Mouse (Mus musculus) ES-Bruce4 (cell line): ENCODE results near the gene Ak1. TPM values are rescaled to one million over a fixed set of nuclear protein-coding genes. Genes with fewer than 3 reads are reported as not detected.

Source experiments
- H3K27ac ChIP-seq: 2 replicates; pipeline ENCODE4 v1.5.1; 2012; ENCODE audit warnings: low read length, inconsistent platforms; ENCODE audit not compliant: insufficient read depth
- H3K27me3 ChIP-seq: 2 replicates; pipeline ENCODE4 v1.6.1; 2012; ENCODE audit warnings: mild to moderate bottlenecking, low read length, inconsistent platforms; ENCODE audit not compliant: control insufficient read depth, poor library complexity, insufficient read depth, severe bottlenecking
- H3K36me3 ChIP-seq: 2 replicates; pipeline ENCODE4 v1.6.1; 2012; ENCODE audit warnings: inconsistent platforms, mild to moderate bottlenecking, low read length, moderate library complexity; ENCODE audit not compliant: control insufficient read depth, poor library complexity, insufficient read depth, severe bottlenecking
- H3K4me1 ChIP-seq: one replicate; pipeline ENCODE4 v1.8.1; 2011; ENCODE audit warnings: low read length; ENCODE audit not compliant: control insufficient read depth, insufficient read depth
- H3K4me3 ChIP-seq: 2 replicates; pipeline ENCODE4 v1.5.1; 2011; ENCODE audit warnings: low read depth, mild to moderate bottlenecking, low read length
- H3K9ac ChIP-seq: 2 replicates; pipeline ENCODE4 v1.6.1; 2012; ENCODE audit warnings: low read depth, mild to moderate bottlenecking, inconsistent platforms; ENCODE audit not compliant: poor library complexity, severe bottlenecking
- H3K9me3 ChIP-seq: replicated peaks from 2 replicates; pipeline ENCODE4 v1.6.1; 2012; ENCODE audit warnings: mild to moderate bottlenecking, low read length, inconsistent platforms; ENCODE audit not compliant: control insufficient read depth, poor library complexity, insufficient read depth, severe bottlenecking
- CTCF ChIP-seq: IDR thresholded peaks from one replicate; pipeline ENCODE4 v1.8.1; 2011; ENCODE audit warnings: low read depth, low read length
- EP300 ChIP-seq: IDR thresholded peaks from 2 replicates; pipeline ENCODE4 v1.6.1; 2011; ENCODE audit warnings: low read depth, low read length; ENCODE audit not compliant: insufficient read depth
- POLR2A ChIP-seq: IDR thresholded peaks from one replicate; pipeline ENCODE4 v1.8.1; 2011; ENCODE audit warnings: low read length; ENCODE audit not compliant: insufficient read depth
- polyA plus RNA-seq: library from polyadenylated mRNA; stranded (reverse); fragments of >200 nt; gene quantifications from 2 replicates; pipeline ENCODE4 v1.2.4, GENCODE M21; 2011; ENCODE audit warnings: low read depth; ENCODE audit not compliant: missing spikeins, insufficient read depth, insufficient read length

The Ak1 gene
- polyA plus RNA-seq, 1 experiment = 71.8 TPM

DNA sequence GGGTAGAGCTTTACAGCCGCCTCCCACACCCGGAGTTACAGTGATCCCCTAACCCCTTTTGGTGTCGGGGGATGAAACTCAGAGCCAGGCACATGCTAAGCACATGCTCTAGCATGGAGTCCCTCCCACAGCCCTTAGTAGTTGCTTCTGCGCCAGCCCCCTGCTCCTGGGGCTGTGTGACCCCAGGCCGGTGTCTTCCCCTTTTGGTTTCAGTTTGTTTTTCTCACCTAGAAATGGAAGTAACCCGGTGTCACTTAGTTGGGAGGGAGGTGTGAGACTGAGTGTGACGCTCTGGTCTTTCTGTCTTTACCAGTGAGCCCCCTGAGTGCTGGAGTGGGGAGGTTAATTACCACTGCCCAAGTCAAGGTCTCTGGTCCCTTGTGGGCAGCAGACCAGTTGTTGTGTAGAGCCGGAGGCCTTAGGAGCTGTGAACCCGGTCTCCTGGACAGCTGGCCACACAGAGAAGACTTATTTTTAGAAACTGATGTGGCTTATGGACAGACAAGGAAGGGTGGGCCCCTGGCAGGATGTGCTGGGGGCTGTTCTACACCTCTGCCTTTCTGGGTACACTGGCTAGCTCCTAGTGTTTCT is 33.7 kb upstream of the Ak1 start:
- no peaks in the 10 kb centered on the region for H3K27me3 ChIP-seq
- peak overlapping the region; percentile 58 for H3K9ac ChIP-seq
- H3K27ac ChIP-seq = no peak overlapping the region
- peak overlapping the region; percentile 72 for H3K4me3 ChIP-seq
- no peaks in the 10 kb centered on the region for H3K9me3 ChIP-seq
- peaks cover 2% of the 10 kb centered on the region for H3K4me1 ChIP-seq
- H3K36me3 ChIP-seq = no peaks in the 10 kb centered on the region
- TF ChIP-seq POLR2A (no peak), EP300 (no peak), CTCF (no peak)

DNA sequence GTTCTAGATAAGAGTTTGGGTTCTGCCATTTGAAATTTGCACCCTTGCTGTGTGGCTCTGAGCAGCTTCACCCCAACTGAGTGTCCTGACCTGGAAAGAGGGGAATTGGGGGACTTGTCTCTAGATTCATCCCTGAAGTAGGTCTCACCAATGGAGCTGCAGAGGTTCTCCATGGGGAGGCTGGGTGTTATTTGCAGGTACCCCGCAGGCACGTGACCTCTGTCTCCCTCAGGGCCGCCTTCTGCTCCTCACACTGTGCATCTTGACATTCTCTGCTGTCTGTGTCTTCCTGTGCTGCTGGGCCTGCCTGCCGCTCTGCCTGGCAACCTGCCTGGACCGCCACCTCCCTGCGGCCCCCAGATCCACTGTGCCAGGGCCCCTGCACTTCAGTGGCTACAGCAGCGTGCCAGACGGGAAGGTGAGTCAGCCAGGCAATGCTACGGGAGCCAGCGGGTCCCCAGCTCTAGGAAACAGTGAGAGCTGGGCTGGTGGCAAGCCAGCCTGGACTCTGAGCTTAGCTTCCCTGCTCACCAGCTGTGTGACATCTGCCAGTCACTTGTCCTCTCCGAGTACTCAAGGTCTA is 32.3 kb upstream of the Ak1 start:
- no peak for TF ChIP-seq POLR2A
- TF ChIP-seq EP300 = no peak
- no peak for TF ChIP-seq CTCF
- Histone ChIP-seq H3K9ac (no peak overlapping the region), H3K9me3 (no peaks in the 10 kb centered on the region), H3K4me3 (peak overlapping the region; percentile 25; the same call in 1 of the 2 replicates), H3K4me1 (peaks cover 2% of the 10 kb centered on the region), H3K27me3 (no peaks in the 10 kb centered on the region), H3K27ac (no peak overlapping the region), H3K36me3 (no peaks in the 10 kb centered on the region)

DNA sequence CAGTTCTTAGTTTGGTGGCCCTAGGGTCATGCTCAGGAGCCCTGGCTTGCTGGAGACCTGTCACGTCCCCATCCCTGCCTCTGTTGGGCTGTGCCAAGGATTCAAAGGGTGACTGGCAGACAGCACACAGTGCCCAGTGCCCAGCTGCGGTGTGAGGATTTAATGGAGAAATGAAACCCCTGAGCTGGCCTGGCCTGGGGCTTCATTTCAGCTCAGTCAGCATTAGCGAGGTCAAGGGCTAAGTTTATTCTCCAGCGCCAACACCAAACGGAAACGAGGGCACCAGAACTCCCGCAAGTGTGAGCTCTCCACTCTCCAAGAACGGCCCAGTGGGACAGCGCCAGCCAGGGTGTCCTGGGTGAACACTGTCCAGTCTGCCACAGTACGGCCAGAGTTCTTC is 31.3 kb upstream of the Ak1 start:
- H3K9ac ChIP-seq = no peak overlapping the region
- no peaks in the 10 kb centered on the region for H3K36me3 ChIP-seq
- TF ChIP-seq CTCF (no peak), POLR2A (no peak), EP300 (no peak)
- peaks cover 2% of the 10 kb centered on the region for H3K4me1 ChIP-seq
- H3K27me3 ChIP-seq = no peaks in the 10 kb centered on the region
- H3K4me3 ChIP-seq = no peak overlapping the region
- no peak overlapping the region for H3K27ac ChIP-seq
- no peaks in the 10 kb centered on the region for H3K9me3 ChIP-seq

- TF ChIP-seq POLR2A = no peak
- no peak for TF ChIP-seq CTCF
- no peak for TF ChIP-seq EP300
- H3K27ac ChIP-seq = no peak overlapping the region
- no peak overlapping the region for H3K9ac ChIP-seq
- no peaks in the 10 kb centered on the region for H3K27me3 ChIP-seq
- no peaks in the 10 kb centered on the region for H3K9me3 ChIP-seq
- H3K4me3 ChIP-seq = no peak overlapping the region
- H3K36me3 ChIP-seq = no peaks in the 10 kb centered on the region
- peaks cover 1% of the 10 kb centered on the region for H3K4me1 ChIP-seq
Observed at GRCm38 (mm10) chr2:32591249-32591648, 30.3 kb upstream of the Ak1 start.

GRCm38 (mm10) chr2:32596725-32597124 is 24.8 kb upstream of the Ak1 start:
- TF ChIP-seq EP300 (no peak), CTCF (no peak), POLR2A (no peak)
- Histone ChIP-seq H3K4me1 (peaks cover 2% of the 10 kb centered on the region), H3K9me3 (no peaks in the 10 kb centered on the region)

DNA sequence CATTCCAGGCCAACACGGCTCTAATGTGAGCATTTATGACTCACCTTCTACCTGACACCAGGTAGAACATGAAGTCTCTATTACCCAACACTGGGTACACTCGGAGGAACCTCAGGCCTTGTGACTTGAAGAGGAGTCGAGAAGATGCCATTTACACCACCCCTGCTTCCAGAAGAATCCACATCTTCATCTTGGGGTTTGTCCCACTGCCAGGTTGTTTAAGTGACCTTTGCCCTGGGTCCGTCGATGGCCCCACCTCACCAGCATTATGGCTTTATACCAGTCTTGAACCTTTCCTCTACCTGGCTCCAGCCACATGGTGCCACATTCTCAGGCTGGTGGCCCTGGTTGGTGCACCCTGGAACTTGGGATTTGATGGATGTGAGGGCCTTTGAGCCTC is 24.3 kb upstream of the Ak1 start:
- Histone ChIP-seq H3K9me3 (no peaks in the 10 kb centered on the region), H3K4me3 (no peak overlapping the region), H3K27me3 (no peaks in the 10 kb centered on the region), H3K36me3 (no peaks in the 10 kb centered on the region), H3K4me1 (peaks cover 2% of the 10 kb centered on the region), H3K9ac (no peak overlapping the region), H3K27ac (no peak overlapping the region)
- TF ChIP-seq EP300 (no peak), CTCF (no peak), POLR2A (no peak)

More at GRCm38 (mm10) chr2:32596725-32597124, 24.8 kb upstream of the Ak1 start:
- Histone ChIP-seq H3K9ac (no peak overlapping the region), H3K27me3 (no peaks in the 10 kb centered on the region), H3K27ac (no peak overlapping the region), H3K36me3 (no peaks in the 10 kb centered on the region), H3K4me3 (no peak overlapping the region)
